Mouse (Mus musculus) layer of hippocampus, adult 11-12 months (tissue): ENCODE data around the gene Gm4141.
"Not testable (repeated sequence)": the region's sequence is repeated elsewhere in the genome, so short reads cannot be mapped to it uniquely, and the experiment has no call there.

ENCODE experiments used
- DNase-seq: peaks from one replicate; pipeline ENCODE4 v3.0.0; 2022; ENCODE audit warnings: low spot score

Gene Gm4141

DNA sequence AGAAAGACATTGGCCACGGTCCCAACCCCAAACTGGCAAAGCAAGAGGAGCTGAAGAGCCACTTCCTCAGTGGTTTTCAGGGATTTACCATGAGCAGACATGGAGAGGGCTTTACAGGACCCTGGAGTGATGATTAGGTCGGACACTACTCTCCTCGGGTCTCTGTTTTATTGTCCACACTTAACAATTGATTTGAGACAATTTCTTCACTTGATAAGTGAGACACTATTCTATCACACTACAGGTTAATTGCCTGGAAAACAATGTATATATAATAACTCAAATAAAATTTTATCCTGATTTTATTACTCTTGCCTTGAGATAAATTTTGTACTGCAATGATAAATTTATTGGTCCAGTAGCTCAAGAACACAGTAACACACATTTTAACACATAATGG, at the start of gene Gm4141:
Gene Gm4141 (minus strand): TSS at position 101 of the 400 bp plus-strand sequence.
- DNase-seq = not testable (repeated sequence)

- not testable (repeated sequence) for DNase-seq
Measured at GRCm38 (mm10) chr7:20598921-20599320, 22.9 kb upstream of the Gm4141 start, which contains the start of gene Gm4513. TSS of gene Gm4513 (minus strand) at chr7:20599021.

DNA sequence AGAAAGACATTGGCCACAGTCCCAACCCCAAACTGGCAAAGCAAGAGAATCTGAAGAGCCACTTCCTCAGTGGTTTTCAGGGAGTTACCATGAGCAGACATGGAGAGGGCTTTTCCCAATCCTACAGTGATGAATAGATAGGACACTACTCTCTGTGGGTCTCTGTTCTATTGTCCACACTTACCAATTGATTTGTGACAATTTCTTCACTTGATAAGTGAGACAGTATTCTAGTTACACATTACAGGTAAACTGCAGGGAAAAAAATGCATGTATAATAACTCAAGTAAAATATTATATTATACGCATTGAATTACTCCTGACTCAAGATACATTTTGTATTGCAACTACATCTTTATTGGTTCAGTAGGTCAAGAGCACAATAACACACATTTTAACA, 30.4 kb downstream of the Gm4141 start, which contains the start of gene Gm5726:
Gene Gm5726 (minus strand): TSS at position 101 of the 400 bp plus-strand sequence.
- DNase-seq = not testable (repeated sequence)

DNA sequence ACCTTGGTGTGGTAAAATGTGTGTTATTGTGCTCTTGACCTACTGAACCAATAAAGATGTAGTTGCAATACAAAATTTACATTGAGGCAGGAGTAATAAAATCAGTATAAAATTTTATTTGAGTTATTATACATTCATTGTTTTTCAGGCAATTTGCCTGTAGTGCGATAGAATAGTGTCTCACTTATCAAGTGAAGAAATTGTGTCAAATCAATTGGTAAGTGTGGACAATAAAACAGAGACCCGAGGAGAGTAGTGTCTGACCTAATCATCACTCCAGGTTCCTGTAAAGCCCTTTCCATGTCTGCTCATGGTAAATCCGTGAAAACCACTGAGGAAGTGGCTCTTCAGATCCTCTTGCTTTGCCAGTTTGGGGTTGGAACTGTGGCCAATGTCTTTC, 42.5 kb downstream of the Gm4141 start, which contains the start of gene Vmn1r104:
Gene Vmn1r104 (plus strand): TSS at position 301 of the 400 bp plus-strand sequence.
- DNase-seq = not testable (repeated sequence)
